Mouse (Mus musculus) stomach, embryonic 14.5 days (tissue): ENCODE measurements around the gene Gm17720. TPM values are rescaled to one million over a fixed set of nuclear protein-coding genes. Genes with fewer than 3 reads are reported as not detected.
A peak's percentile ranks its signal among the peaks of the same experiment; 100 is the strongest.

Experiments
- ATAC-seq: fragments of 200-750 bp; cut with Nextera tagmentation; 2 replicates; pipeline ENCODE4 v1.8.0; 2017; ENCODE audit warnings: low read depth, moderate TSS enrichment; ENCODE audit not compliant: insufficient number of reproducible peaks, insufficient read depth, low FRiP score
- H3K27ac ChIP-seq: fragments of 300-500 bp; sonication (generic); 2 replicates; pipeline ENCODE4 v1.5.1; 2014; ENCODE audit warnings: mild to moderate bottlenecking, low read length, moderate library complexity, mixed read lengths
- H3K27me3 ChIP-seq: fragments of 300-500 bp; sonication (generic); 2 replicates; pipeline ENCODE4 v1.6.1; 2014; ENCODE audit warnings: low read length, control low read depth, mixed read lengths; ENCODE audit not compliant: control insufficient read depth, insufficient read depth
- H3K36me3 ChIP-seq: fragments of 300-500 bp; sonication (generic); 2 replicates; pipeline ENCODE4 v1.6.1; 2014; ENCODE audit warnings: mild to moderate bottlenecking, control low read depth, low read length, moderate library complexity, mixed read lengths; ENCODE audit not compliant: control insufficient read depth, insufficient read depth
- H3K4me1 ChIP-seq: fragments of 300-500 bp; sonication (generic); 2 replicates; pipeline ENCODE4 v1.6.1; 2014; ENCODE audit warnings: low read length, control low read depth, mixed read lengths; ENCODE audit not compliant: control insufficient read depth, insufficient read depth
- H3K4me2 ChIP-seq: fragments of 300-500 bp; sonication (generic); replicated peaks from 2 replicates; pipeline ENCODE4 v1.6.1; 2014; ENCODE audit warnings: low read depth, low read length, control low read depth
- H3K4me3 ChIP-seq: fragments of 300-500 bp; sonication (generic); 2 replicates; pipeline ENCODE4 v1.5.1; 2014; ENCODE audit warnings: low read depth, low read length, control low read depth
- H3K9ac ChIP-seq: fragments of 300-500 bp; sonication (generic); replicated peaks from 2 replicates; pipeline ENCODE4 v1.6.1; 2014; ENCODE audit warnings: low read depth, mild to moderate bottlenecking, control low read depth, low read length, moderate library complexity, mixed read lengths
- H3K9me3 ChIP-seq: fragments of 300-500 bp; sonication (generic); 2 replicates; pipeline ENCODE4 v1.6.1; 2016; ENCODE audit warnings: low read depth, low read length, control low read depth; ENCODE audit not compliant: control insufficient read depth
- WGBS: fragments of 180-500 bp; shearing (Covaris S2); extraction: QIAGEN DNeasy Blood & Tissue Kit; methylation state at CpG from one replicate; pipeline ENCODE4 v1.1.7; 2014; 5-methylcytosine and 5-hydroxymethylcytosine counted together
- polyA plus RNA-seq: library from polyadenylated mRNA; unstranded; fragments of >200 nt; fragmentation: Nextera tagmentation; extraction: Ambion mirVana; gene quantifications from 2 replicates; pipeline ENCODE4 v1.2.1, GENCODE M21; 2014

Gene Gm17720
- polyA plus RNA-seq, 1 experiment from 2014 or later: not detected

GRCm38 (mm10) chr8:110064606-110065365 is 37.8 kb downstream of the Gm17720 start:
- no peak overlapping the region for H3K27ac ChIP-seq
- H3K36me3 ChIP-seq: no peaks in the 10 kb centered on the region
- WGBS: 92% methylated on average over 18 of the region's 18 CpGs
- H3K4me1 ChIP-seq: no peaks in the 10 kb centered on the region
- no peak for ATAC-seq
- H3K4me2 ChIP-seq: no peak overlapping the region
- no peak overlapping the region for H3K9ac ChIP-seq
- H3K27me3 ChIP-seq: no peaks in the 10 kb centered on the region
- no peaks in the 10 kb centered on the region for H3K9me3 ChIP-seq
- H3K4me3 ChIP-seq: no peak overlapping the region

DNA sequence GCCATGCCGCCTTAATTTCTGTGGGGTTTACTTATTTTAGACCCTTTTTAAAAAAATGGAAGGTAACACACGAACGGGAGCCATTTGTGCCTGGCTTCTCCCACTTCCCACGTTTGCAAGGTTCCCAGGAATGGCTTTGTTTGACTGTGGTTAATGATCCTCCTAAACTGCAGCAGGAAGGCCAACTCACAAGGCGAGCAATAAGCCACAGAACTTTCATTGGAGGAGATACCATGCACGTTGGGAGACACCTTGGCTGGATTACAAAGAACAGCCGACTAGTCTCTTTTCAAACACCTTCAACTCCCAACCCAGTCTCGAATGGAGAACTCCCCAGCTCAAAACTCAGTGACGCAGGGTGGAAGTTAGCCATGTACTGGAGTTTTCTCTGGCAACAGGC is 38.4 kb downstream of the Gm17720 start:
- H3K27ac ChIP-seq: no peak overlapping the region
- no peaks in the 10 kb centered on the region for H3K27me3 ChIP-seq
- no peak overlapping the region for H3K4me2 ChIP-seq
- WGBS: 57% methylated on average over 9 of the region's 9 CpGs
- no peaks in the 10 kb centered on the region for H3K9me3 ChIP-seq
- H3K4me1 ChIP-seq: no peaks in the 10 kb centered on the region
- H3K9ac ChIP-seq: no peak overlapping the region
- H3K4me3 ChIP-seq: no peak overlapping the region
- no peaks in the 10 kb centered on the region for H3K36me3 ChIP-seq
- no peak for ATAC-seq

- no peaks in the 10 kb centered on the region for H3K27me3 ChIP-seq
- H3K9ac ChIP-seq: no peak overlapping the region
- H3K9me3 ChIP-seq: no peaks in the 10 kb centered on the region
- 72% methylated on average over 8 of the region's 8 CpGs for WGBS
- no peaks in the 10 kb centered on the region for H3K4me1 ChIP-seq
- H3K4me3 ChIP-seq: no peak overlapping the region
- ATAC-seq: no peak
- H3K36me3 ChIP-seq: no peaks in the 10 kb centered on the region
- H3K4me2 ChIP-seq: no peak overlapping the region
- H3K27ac ChIP-seq: no peak overlapping the region
These were observed 44.3 kb downstream of the Gm17720 start for GRCm38 (mm10) chr8:110058207-110058606.

DNA sequence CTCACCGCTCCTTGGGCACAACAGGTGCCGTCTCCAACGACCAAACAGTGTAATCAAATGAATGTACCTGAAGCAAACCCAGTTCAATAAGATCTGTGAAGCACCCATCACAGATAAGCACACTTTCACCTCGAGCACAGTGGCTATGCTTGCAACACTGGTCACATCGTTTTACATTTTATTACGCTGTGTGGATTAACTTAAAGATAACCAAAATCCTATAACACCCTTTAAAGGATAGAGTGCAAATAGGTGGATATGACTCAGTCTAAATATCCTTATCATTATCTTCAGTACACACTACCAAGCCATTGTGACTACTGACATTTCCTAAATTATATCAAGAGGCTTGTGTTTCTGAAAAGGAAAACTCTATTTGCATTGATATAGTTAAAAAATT is 51.3 kb downstream of the Gm17720 start:
- Histone ChIP-seq H3K27ac (no peak overlapping the region), H3K4me1 (no peaks in the 10 kb centered on the region), H3K36me3 (no peaks in the 10 kb centered on the region), H3K4me3 (no peak overlapping the region), H3K27me3 (no peaks in the 10 kb centered on the region), H3K4me2 (no peak overlapping the region), H3K9me3 (no peaks in the 10 kb centered on the region), H3K9ac (no peak overlapping the region)
- WGBS: 58% methylated on average over 6 of the region's 6 CpGs
- peak; percentile 63; the same call in 1 of the 2 replicates for ATAC-seq

DNA sequence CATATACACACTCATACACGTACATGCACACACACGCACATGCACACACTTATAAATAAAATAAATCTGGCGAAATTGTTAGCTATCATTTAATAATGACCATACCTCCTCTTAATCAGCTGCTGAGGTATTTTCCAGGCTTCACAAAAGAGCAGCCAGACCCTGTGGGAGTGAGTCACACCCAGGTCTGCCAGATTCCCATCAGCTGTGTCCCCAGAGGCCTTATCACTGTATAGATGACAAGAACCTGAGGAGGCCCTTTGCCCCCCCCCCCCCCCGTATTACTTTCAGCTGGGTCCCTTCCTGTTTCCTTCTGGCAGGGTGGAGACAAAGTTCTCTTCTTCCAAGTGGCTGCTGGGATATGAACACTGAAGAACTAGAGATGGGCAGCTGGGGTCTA is 62.0 kb downstream of the Gm17720 start:
- no peaks in the 10 kb centered on the region for H3K36me3 ChIP-seq
- H3K27me3 ChIP-seq: no peaks in the 10 kb centered on the region
- no peaks in the 10 kb centered on the region for H3K4me1 ChIP-seq
- no peak for ATAC-seq
- WGBS: 72% methylated on average over 4 of the region's 4 CpGs
- H3K9me3 ChIP-seq: no peaks in the 10 kb centered on the region
- no peak overlapping the region for H3K4me2 ChIP-seq
- no peak overlapping the region for H3K4me3 ChIP-seq
- no peak overlapping the region for H3K27ac ChIP-seq
- no peak overlapping the region for H3K9ac ChIP-seq

GRCm38 (mm10) chr8:110039659-110040058 is 62.9 kb downstream of the Gm17720 start, which contains the start of gene Chst4:
Gene Chst4 (minus strand): TSS chr8:110039740.
- Histone ChIP-seq H3K27ac (no peak within 1 kb of the TSS), H3K9me3 (no peaks in the 10 kb centered on the region), H3K4me3 (no peak within 1 kb of the TSS), H3K27me3 (no peaks in the 10 kb centered on the region), H3K36me3 (no peaks in the 10 kb centered on the region), H3K4me2 (no peak within 1 kb of the TSS), H3K4me1 (no peaks in the 10 kb centered on the region), H3K9ac (no peak within 1 kb of the TSS)
- peak; percentile 67; the same call in 1 of the 2 replicates for ATAC-seq
- WGBS: 68% methylated on average over 5 of the region's 5 CpGs

- no peak for ATAC-seq
These were observed 63.3 kb downstream of the Gm17720 start for GRCm38 (mm10) chr8:110039216-110039615.

DNA sequence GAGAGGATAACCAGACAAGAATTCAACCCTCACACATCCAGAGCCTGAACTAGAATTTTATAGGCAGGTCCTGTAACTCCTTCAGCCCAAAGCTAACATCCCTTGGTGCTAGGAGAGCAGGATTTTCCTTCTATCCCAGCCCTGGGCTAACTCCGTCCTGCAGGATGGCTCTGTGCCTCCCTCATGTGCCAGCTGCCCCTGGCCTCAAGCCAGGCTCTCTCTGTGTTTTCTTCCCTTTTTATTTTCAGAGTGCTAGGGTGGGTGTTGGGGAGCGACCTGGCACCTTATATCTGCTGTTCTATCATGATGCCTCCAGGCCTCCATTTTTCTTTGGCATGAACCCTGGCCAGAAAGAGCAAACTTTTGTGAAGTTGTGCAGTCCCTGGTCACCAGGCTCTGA is 66.4 kb downstream of the Gm17720 start:
- no peak for ATAC-seq
- H3K9ac ChIP-seq: no peak overlapping the region
- no peak overlapping the region for H3K27ac ChIP-seq
- H3K9me3 ChIP-seq: no peaks in the 10 kb centered on the region
- no peaks in the 10 kb centered on the region for H3K27me3 ChIP-seq
- no peak overlapping the region for H3K4me3 ChIP-seq
- 80% methylated on average over 2 of the region's 2 CpGs for WGBS
- no peak overlapping the region for H3K4me2 ChIP-seq
- H3K36me3 ChIP-seq: no peaks in the 10 kb centered on the region
- no peaks in the 10 kb centered on the region for H3K4me1 ChIP-seq

More at GRCm38 (mm10) chr8:110039216-110039615, 63.3 kb downstream of the Gm17720 start:
- Histone ChIP-seq H3K4me1 (no peaks in the 10 kb centered on the region), H3K36me3 (no peaks in the 10 kb centered on the region), H3K4me2 (no peak overlapping the region), H3K9ac (no peak overlapping the region), H3K27me3 (no peaks in the 10 kb centered on the region), H3K9me3 (no peaks in the 10 kb centered on the region), H3K4me3 (no peak overlapping the region), H3K27ac (no peak overlapping the region)
- 26% methylated on average over 7 of the region's 7 CpGs for WGBS

- Histone ChIP-seq H3K27ac (no peak overlapping the region), H3K4me2 (no peak overlapping the region), H3K4me3 (no peak overlapping the region), H3K9me3 (no peaks in the 10 kb centered on the region), H3K4me1 (no peaks in the 10 kb centered on the region), H3K27me3 (no peaks in the 10 kb centered on the region), H3K36me3 (no peaks in the 10 kb centered on the region), H3K9ac (no peak overlapping the region)
- no peak for ATAC-seq
- WGBS: 63% methylated on average over 4 of the region's 4 CpGs
These were observed 68.2 kb downstream of the Gm17720 start for GRCm38 (mm10) chr8:110034331-110034730.
